Mouse (Mus musculus) midbrain, embryonic 14.5 days (tissue): ENCODE results near the gene Trim37. TPM values are rescaled to one million over a fixed set of nuclear protein-coding genes. Genes with fewer than 3 reads are reported as not detected.
"Not testable (repeated sequence)": the region's sequence is repeated elsewhere in the genome, so short reads cannot be mapped to it uniquely, and the experiment has no call there.

Experiments
- ATAC-seq: fragments of 200-750 bp; cut with Nextera tagmentation; 2 replicates; pipeline ENCODE4 v1.8.0; 2017; ENCODE audit warnings: moderate number of reproducible peaks, moderate library complexity; ENCODE audit not compliant: low FRiP score, low TSS enrichment
- DNase-seq: peaks from one replicate; pipeline ENCODE4 v3.0.0-alpha.2; 2015
- H3K27ac ChIP-seq: fragments of 300-500 bp; sonication (generic); replicated peaks from 2 replicates; pipeline ENCODE4 v1.5.1; 2014; ENCODE audit warnings: mild to moderate bottlenecking, low read depth, low read length, moderate library complexity
- H3K27me3 ChIP-seq: fragments of 300-500 bp; sonication (generic); 2 replicates; pipeline ENCODE4 v1.6.1; 2014; ENCODE audit warnings: low read length, control low read depth, mixed read lengths; ENCODE audit not compliant: control insufficient read depth, insufficient read depth
- H3K36me3 ChIP-seq: fragments of 300-500 bp; sonication (generic); 2 replicates; pipeline ENCODE4 v1.6.1; 2014; ENCODE audit warnings: low read length, control low read depth; ENCODE audit not compliant: control insufficient read depth, insufficient read depth
- H3K4me1 ChIP-seq: fragments of 300-500 bp; sonication (generic); 2 replicates; pipeline ENCODE4 v1.6.1; 2014; ENCODE audit warnings: mild to moderate bottlenecking, antibody characterized with exemption, low read length, control low read depth; ENCODE audit not compliant: control insufficient read depth, insufficient read depth
- H3K4me2 ChIP-seq: fragments of 300-500 bp; sonication (generic); 2 replicates; pipeline ENCODE4 v1.6.1; 2014; ENCODE audit warnings: mild to moderate bottlenecking, low read length, moderate library complexity
- H3K4me3 ChIP-seq: fragments of 300-500 bp; sonication (generic); replicated peaks from 2 replicates; pipeline ENCODE4 v1.5.1; 2014; ENCODE audit warnings: low read depth, low read length
- H3K9ac ChIP-seq: fragments of 300-500 bp; sonication (generic); replicated peaks from 2 replicates; pipeline ENCODE4 v1.6.1; 2014; ENCODE audit warnings: mild to moderate bottlenecking, low read length, moderate library complexity
- H3K9me3 ChIP-seq: fragments of 300-500 bp; sonication (generic); 2 replicates; pipeline ENCODE4 v1.6.1; 2016; ENCODE audit warnings: low read length, control low read depth, mixed read lengths; ENCODE audit not compliant: control insufficient read depth
- WGBS: fragments of 180-500 bp; shearing (Covaris S2); extraction: QIAGEN DNeasy Blood & Tissue Kit; methylation state at CpG from one replicate; pipeline ENCODE4 v1.1.7; 2014; 5-methylcytosine and 5-hydroxymethylcytosine counted together
- polyA plus RNA-seq: library from polyadenylated mRNA; unstranded; fragments of >200 nt; fragmentation: Nextera tagmentation; extraction: Ambion mirVana; gene quantifications from 2 replicates; pipeline ENCODE4 v1.2.1, GENCODE M21; 2014

Trim37 gene
- polyA plus RNA-seq, 1 experiment from 2014 or later, result 108 TPM

DNA sequence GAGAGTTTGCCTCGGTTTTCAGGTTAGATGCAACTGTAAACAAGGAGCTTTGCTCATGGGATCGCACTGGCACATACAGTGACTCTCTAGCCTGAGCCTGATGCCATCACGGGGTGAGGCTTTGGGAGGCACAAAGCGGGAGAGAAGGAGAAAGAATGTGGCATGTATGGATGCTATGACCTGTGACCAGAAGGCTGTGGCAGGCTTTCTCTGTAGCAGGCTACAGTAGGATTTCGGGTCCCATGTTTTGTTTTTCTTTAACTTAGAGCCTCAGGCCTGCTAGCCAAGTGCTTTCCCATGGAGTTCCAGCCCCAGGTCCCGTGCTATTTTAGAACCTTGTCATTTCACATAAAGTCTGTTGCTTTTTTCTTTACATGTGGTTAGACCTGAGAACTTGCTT, 123.3 kb downstream of the Trim37 start:
- H3K4me3 ChIP-seq, result no peak overlapping the region
- H3K4me1 ChIP-seq, result no peaks in the 10 kb centered on the region
- H3K27me3 ChIP-seq, result no peaks in the 10 kb centered on the region
- no peak overlapping the region for H3K9ac ChIP-seq
- H3K36me3 ChIP-seq, result no peaks in the 10 kb centered on the region
- WGBS, result 85% methylated on average over 6 of the region's 6 CpGs
- no peaks in the 10 kb centered on the region for H3K9me3 ChIP-seq
- no peak overlapping the region for H3K27ac ChIP-seq
- no peak overlapping the region for H3K4me2 ChIP-seq
- DNase-seq (no peak), ATAC-seq (no peak)

DNA sequence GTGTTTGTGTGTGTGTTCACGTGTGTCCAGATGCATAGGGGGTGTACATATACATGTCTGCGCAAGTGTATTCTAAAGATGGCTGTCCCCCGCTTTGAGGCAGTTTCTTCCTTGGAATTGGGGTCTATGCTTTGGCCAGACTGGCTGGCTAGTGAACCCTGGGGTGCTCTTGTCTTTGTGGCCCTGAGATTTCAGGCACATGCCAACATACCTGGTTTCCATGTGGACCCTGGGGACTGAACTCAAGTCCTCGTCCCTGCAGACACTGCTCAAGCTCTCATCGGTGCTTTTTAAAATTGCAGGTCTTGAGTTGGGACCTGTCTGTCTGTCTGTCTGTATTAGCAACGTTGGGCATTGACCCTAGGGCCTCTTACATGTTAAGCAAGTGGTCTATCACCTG, 126.4 kb downstream of the Trim37 start:
- H3K4me1 ChIP-seq, result no peaks in the 10 kb centered on the region
- no peak overlapping the region for H3K27ac ChIP-seq
- H3K36me3 ChIP-seq, result no peaks in the 10 kb centered on the region
- DNase-seq (no peak), ATAC-seq (no peak)
- no peak overlapping the region for H3K4me2 ChIP-seq
- H3K9me3 ChIP-seq, result no peaks in the 10 kb centered on the region
- no peak overlapping the region for H3K4me3 ChIP-seq
- H3K9ac ChIP-seq, result no peak overlapping the region
- WGBS, result 92% methylated on average over 6 of the region's 6 CpGs
- no peaks in the 10 kb centered on the region for H3K27me3 ChIP-seq

DNA sequence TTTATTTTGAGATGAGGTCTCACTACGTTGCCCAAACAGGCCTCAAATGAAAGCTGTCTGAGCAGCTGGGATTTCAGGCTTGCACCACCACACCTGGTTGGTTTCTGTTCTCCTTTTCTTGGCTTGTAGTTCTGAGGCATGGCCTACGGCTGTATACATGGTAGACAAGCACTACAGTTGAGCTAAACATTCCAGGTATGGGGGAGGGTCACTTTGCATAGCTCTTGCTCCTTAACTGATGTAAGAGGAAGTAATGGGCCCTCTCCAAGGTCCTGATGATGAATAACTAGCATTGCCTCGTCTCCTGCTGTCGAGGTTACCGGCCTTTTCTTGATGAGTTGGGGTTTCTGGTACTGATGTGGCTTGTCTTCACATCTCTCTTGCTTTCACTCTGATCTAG, 127.3 kb downstream of the Trim37 start:
- Histone ChIP-seq H3K4me3 (no peak overlapping the region), H3K27me3 (no peaks in the 10 kb centered on the region), H3K36me3 (no peaks in the 10 kb centered on the region), H3K9me3 (no peaks in the 10 kb centered on the region), H3K4me2 (no peak overlapping the region), H3K4me1 (no peaks in the 10 kb centered on the region), H3K9ac (no peak overlapping the region), H3K27ac (no peak overlapping the region)
- ATAC-seq (no peak), DNase-seq (no peak)
- 71% methylated on average over 5 of the region's 5 CpGs for WGBS

DNA sequence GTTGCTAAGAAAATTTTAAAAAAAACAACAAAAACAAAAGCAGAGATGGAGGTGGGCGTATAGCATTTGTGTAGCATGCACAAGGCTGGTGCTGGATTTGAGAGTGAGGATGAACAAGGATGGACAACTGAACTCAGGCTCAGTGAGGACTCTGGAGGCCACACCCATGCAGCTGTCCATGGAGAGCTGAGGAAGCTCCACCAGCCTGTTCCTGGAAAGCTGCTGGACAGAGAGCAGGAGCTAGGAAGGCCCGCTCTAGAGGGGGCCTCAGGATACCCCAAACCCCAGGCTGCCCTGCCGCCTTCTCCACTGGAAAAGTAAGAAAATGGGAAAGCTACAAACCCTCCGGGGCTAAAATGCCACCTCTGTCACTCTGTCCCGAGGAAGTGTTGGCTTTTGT, 130.4 kb downstream of the Trim37 start:
- no peaks in the 10 kb centered on the region for H3K36me3 ChIP-seq
- H3K27ac ChIP-seq, result no peak overlapping the region
- H3K27me3 ChIP-seq, result no peaks in the 10 kb centered on the region
- no peak overlapping the region for H3K9ac ChIP-seq
- no peak overlapping the region for H3K4me2 ChIP-seq
- DNase-seq, result no peak
- ATAC-seq, result no peak
- H3K4me3 ChIP-seq, result no peak overlapping the region
- no peaks in the 10 kb centered on the region for H3K4me1 ChIP-seq
- no peaks in the 10 kb centered on the region for H3K9me3 ChIP-seq
- 90% methylated on average over 5 of the region's 5 CpGs for WGBS

DNA sequence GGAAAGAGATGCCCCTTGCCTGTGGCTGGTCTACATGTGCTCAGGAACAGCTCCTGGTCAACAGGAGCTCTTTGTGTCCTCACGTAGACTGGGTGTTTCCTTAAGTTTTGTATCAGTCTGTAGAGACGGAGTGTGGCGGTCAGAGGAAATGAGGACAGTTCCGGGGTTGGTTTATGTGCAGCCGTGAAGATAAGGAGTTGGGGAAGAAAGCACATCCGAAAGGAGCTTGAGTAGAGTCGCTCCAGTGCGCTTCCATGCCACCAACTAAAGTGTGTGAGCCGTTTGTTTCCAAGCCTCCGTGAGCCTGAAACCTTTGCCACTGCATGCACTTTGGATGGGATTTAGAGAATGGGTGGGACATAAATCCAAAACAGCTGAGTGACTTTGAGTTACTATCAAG, 132.9 kb downstream of the Trim37 start:
- Histone ChIP-seq H3K4me2 (no peak overlapping the region), H3K9ac (no peak overlapping the region), H3K9me3 (no peaks in the 10 kb centered on the region), H3K4me3 (no peak overlapping the region), H3K27me3 (no peaks in the 10 kb centered on the region), H3K4me1 (peaks cover 3% of the 10 kb centered on the region; the same call in 1 of the 2 replicates), H3K27ac (no peak overlapping the region), H3K36me3 (no peaks in the 10 kb centered on the region)
- DNase-seq (no peak), ATAC-seq (no peak)
- 93% methylated on average over 10 of the region's 10 CpGs for WGBS

DNA sequence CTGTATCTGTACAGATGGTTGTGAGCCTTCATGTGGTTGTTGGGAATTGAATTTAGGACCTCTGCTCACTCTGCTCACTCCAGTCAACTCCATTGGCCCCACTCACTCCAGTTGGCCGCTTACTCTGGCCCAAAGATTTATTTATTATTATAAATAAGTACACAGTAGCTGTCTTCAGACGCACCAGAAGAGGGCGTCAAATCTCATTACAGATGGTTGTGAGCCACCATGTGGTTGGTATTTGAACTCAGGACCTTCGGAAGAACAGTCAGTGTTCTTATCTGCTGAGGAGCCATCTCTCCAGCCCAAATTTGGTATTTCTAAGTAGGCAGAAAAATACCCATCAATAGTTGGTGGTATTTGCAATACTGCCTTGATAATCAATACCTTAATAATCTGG, 134.8 kb downstream of the Trim37 start:
- DNase-seq, H3K27ac ChIP-seq, H3K27me3 ChIP-seq, H3K9me3 ChIP-seq, ATAC-seq, H3K4me3 ChIP-seq, H3K4me1 ChIP-seq, H3K9ac ChIP-seq, H3K36me3 ChIP-seq, H3K4me2 ChIP-seq: not testable (repeated sequence)
- WGBS, result 81% methylated on average over 4 of the region's 4 CpGs

DNA sequence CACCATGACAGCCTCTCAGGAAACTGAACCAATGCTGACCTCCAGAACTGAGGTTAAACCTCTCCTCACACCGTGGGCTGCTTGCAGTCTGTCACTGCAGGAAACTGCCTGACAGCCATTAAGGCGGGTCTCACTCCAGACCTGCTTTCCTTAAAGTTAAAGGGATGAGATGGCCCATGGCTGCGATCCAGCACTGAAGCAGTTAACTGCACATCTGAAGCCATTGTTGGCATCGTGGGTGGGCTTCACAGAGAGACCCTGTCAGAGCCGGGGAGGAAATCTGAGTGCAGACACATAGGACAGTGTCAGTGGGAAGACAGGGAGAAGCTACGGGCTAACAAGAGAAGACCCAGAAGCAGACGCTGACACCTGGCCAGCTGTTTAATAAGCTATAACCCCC, 137.1 kb downstream of the Trim37 start:
- Histone ChIP-seq H3K4me1 (peaks cover 3% of the 10 kb centered on the region; the same call in 1 of the 2 replicates), H3K4me3 (no peak overlapping the region), H3K27me3 (no peaks in the 10 kb centered on the region), H3K9ac (no peak overlapping the region), H3K27ac (no peak overlapping the region), H3K9me3 (no peaks in the 10 kb centered on the region), H3K36me3 (no peaks in the 10 kb centered on the region), H3K4me2 (0 out of 2 replicates have a peak overlapping the region, but pooled peaks have one; percentile 13)
- ATAC-seq (no peak), DNase-seq (peak; percentile 35)
- 23% methylated on average over 7 of the region's 7 CpGs for WGBS

DNA sequence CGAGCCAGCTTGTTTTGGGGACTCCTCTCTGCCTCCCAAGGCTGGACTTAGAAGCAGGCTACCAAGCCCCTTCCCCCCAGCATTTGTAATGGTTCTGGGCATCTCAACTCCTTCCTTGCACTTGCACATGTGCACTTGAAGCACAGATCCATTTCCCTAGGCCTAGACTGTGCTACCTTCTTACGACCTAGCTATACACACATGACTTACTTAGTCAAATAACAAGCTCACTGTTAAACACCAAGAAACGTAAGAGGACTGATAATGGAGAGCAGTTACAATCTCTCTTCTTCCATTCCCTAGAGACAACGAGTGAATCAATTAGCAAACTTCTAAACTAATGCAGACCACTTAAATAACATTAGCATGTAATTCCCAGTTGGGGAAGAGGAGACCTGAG, 139.4 kb downstream of the Trim37 start:
- Histone ChIP-seq H3K4me3 (no peak overlapping the region), H3K9me3 (no peaks in the 10 kb centered on the region), H3K9ac (no peak overlapping the region), H3K27ac (no peak overlapping the region), H3K4me2 (no peak overlapping the region), H3K36me3 (no peaks in the 10 kb centered on the region), H3K27me3 (no peaks in the 10 kb centered on the region), H3K4me1 (peaks cover 5% of the 10 kb centered on the region; the same call in 1 of the 2 replicates)
- ATAC-seq (no peak), DNase-seq (no peak)
- WGBS, result 75% methylated on average over 4 of the region's 4 CpGs

DNA sequence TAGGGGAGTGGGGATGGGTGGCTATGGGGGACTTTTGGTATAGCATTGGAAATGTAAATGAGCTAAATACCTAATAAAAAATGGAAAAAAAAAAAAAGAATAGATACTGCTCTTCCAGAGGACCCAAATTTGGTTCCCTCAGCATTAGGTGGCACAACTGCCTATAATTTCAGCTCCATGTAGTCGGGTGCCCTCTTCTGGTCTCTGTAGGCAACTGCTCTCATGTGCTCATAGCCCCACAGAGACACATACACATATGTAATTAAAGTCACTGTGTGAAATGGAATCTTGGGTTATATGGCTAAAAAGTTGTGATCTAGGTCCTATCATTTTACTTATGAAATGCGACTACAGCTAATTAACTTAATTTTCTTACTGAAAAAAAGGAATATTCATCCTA, 141.9 kb downstream of the Trim37 start:
- H3K4me2 ChIP-seq, result no peak overlapping the region
- H3K27ac ChIP-seq, result no peak overlapping the region
- 96% methylated on average over 2 of the region's 2 CpGs for WGBS
- DNase-seq (no peak), ATAC-seq (no peak)
- no peaks in the 10 kb centered on the region for H3K27me3 ChIP-seq
- H3K4me3 ChIP-seq, result no peak overlapping the region
- no peaks in the 10 kb centered on the region for H3K36me3 ChIP-seq
- H3K9ac ChIP-seq, result no peak overlapping the region
- no peaks in the 10 kb centered on the region for H3K9me3 ChIP-seq
- H3K4me1 ChIP-seq, result peaks cover 4% of the 10 kb centered on the region; the same call in 1 of the 2 replicates
